Mouse (Mus musculus) liver, postnatal 0 days (tissue): ENCODE measurements around the gene Ccdc62.
A peak's percentile ranks its signal among the peaks of the same experiment; 100 is the strongest.

ENCODE experiments used
- CTCF ChIP-seq: sonication (generic); IDR thresholded peaks from 2 replicates; pipeline ENCODE4 v1.5.1; 2016; ENCODE audit warnings: antibody characterized with exemption, low read depth
- EP300 ChIP-seq: IDR thresholded peaks from 2 replicates; pipeline ENCODE4 v1.6.1; 2016; ENCODE audit warnings: antibody characterized with exemption, low read depth, mild to moderate bottlenecking

DNA sequence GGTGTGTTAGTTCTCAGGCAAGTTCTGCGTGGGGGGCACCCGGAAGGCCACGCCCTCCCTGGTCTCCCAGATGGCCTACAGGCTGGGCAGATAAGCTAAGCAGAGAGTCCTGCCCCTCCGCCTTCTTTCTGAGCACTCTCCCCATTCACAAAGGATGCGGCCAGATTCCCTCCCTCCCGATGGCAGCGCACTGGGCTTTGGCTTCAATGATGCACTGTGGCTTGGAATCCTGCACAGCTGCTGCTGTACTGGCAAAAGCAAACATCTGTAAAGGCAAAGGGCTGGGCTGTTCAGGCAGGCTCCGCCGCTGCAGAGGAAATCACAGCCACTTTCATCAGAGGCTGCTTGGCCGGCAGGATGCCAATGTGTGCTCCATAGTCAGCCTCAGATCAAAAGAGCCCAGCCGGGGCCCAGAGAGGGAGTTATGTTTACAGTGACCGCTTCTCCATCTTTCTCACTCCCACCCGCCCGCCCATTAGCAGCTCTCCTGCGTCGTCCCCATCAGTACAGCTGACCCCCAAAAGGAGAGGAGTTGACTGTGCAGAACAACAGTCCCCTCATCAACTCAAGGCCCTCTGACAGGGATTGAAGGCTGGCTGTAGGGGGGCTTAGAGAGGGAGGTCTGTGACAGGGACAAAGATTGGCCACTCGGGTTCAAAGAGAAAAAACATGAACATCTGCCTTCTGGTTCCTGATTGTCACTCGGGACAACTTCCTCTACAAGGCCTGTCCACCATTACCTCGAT lies 80.6 kb downstream of the Ccdc62 start:
- TF ChIP-seq EP300 (0 out of 2 replicates have a peak, but pooled peaks have one; percentile 30), CTCF (no peak)
